Mouse (Mus musculus) heart, postnatal 0 days (tissue): ENCODE results near the gene Rundc3a.

Experiments
- CTCF ChIP-seq: IDR thresholded peaks from 2 replicates; pipeline ENCODE4 v1.5.1; 2016; ENCODE audit warnings: antibody characterized with exemption, control low read depth, low read depth
- EP300 ChIP-seq: IDR thresholded peaks from 2 replicates; pipeline ENCODE4 v1.6.1; 2016; ENCODE audit warnings: antibody characterized with exemption, low read depth

GRCm38 (mm10) chr11:102392441-102393237, 564 bp upstream of the Rundc3a start:
- TF ChIP-seq CTCF (no peak), EP300 (no peak)
